Mouse (Mus musculus) heart, postnatal 0 days (tissue): ENCODE data around the gene Ap1g1. TPM values are rescaled to one million over a fixed set of nuclear protein-coding genes. Genes with fewer than 3 reads are reported as not detected.

Source experiments
- ATAC-seq: fragments of 200-750 bp; cut with Nextera tagmentation; 2 replicates; pipeline ENCODE4 v1.8.0; 2017; ENCODE audit warnings: low read depth, moderate number of reproducible peaks, moderate library complexity; ENCODE audit not compliant: insufficient read depth
- DNase-seq: peaks from one replicate; pipeline ENCODE4 v3.0.0-alpha.2; 2016; ENCODE audit warnings: low spot score
- H3K27ac ChIP-seq: fragments of 300-500 bp; sonication (generic); 2 replicates; pipeline ENCODE4 v1.5.1; 2014; ENCODE audit warnings: low read depth, mild to moderate bottlenecking
- H3K27me3 ChIP-seq: fragments of 300-500 bp; sonication (generic); 2 replicates; pipeline ENCODE4 v1.6.1; 2014; ENCODE audit warnings: low read length, mixed read lengths; ENCODE audit not compliant: control insufficient read depth, insufficient read depth
- H3K36me3 ChIP-seq: fragments of 300-500 bp; sonication (generic); replicated peaks from 2 replicates; pipeline ENCODE4 v1.6.1; 2014; ENCODE audit warnings: low read length, mixed read lengths; ENCODE audit not compliant: control insufficient read depth, insufficient read depth
- H3K4me1 ChIP-seq: fragments of 300-500 bp; sonication (generic); 2 replicates; pipeline ENCODE4 v1.6.1; 2014; ENCODE audit warnings: antibody characterized with exemption; ENCODE audit not compliant: control insufficient read depth, insufficient read depth
- H3K4me2 ChIP-seq: fragments of 300-500 bp; sonication (generic); 2 replicates; pipeline ENCODE4 v1.6.1; 2014; ENCODE audit warnings: low read depth, mild to moderate bottlenecking, low read length, moderate library complexity
- H3K4me3 ChIP-seq: fragments of 300-500 bp; sonication (generic); 2 replicates; pipeline ENCODE4 v1.5.1; 2014; ENCODE audit warnings: low read depth, low read length
- H3K9ac ChIP-seq: fragments of 300-500 bp; sonication (generic); replicated peaks from 2 replicates; pipeline ENCODE4 v1.6.1; 2014; ENCODE audit warnings: low read depth, low read length, mixed read lengths
- H3K9me3 ChIP-seq: fragments of 300-500 bp; sonication (generic); replicated peaks from 2 replicates; pipeline ENCODE4 v1.6.1; 2016; ENCODE audit warnings: low read length; ENCODE audit not compliant: control insufficient read depth
- CTCF ChIP-seq: IDR thresholded peaks from 2 replicates; pipeline ENCODE4 v1.5.1; 2016; ENCODE audit warnings: antibody characterized with exemption, control low read depth, low read depth
- EP300 ChIP-seq: IDR thresholded peaks from 2 replicates; pipeline ENCODE4 v1.6.1; 2016; ENCODE audit warnings: antibody characterized with exemption, low read depth
- WGBS: fragments of 180-500 bp; shearing (Covaris S2); extraction: QIAGEN DNeasy Blood & Tissue Kit; methylation state at CpG from one replicate; pipeline ENCODE4 v1.1.7; 2014; 5-methylcytosine and 5-hydroxymethylcytosine counted together
- polyA plus RNA-seq: library from polyadenylated mRNA; unstranded; fragments of >200 nt; fragmentation: Nextera tagmentation; extraction: Ambion mirVana; gene quantifications from 2 replicates; pipeline ENCODE4 v1.2.1, GENCODE M21; 2015
- total RNA-seq: library from RNA; depleted of rRNA; stranded (reverse); fragments of >200 nt; gene quantifications from 2 replicates; pipeline ENCODE4 v1.2.3, GENCODE M21; 2014; ENCODE audit warnings: low replicate concordance

Gene Ap1g1
- total and polyA plus RNA-seq, 2 experiments from 2014 or later, result 14.4 to 24.6 TPM

GRCm38 (mm10) chr8:109790938-109791337 lies 12.6 kb downstream of the Ap1g1 start:
- Histone ChIP-seq H3K4me3 (no peak overlapping the region), H3K4me2 (no peak overlapping the region), H3K27ac (no peak overlapping the region), H3K9me3 (no peaks in the 10 kb centered on the region), H3K4me1 (0 out of 2 replicates have a peak, but pooled peaks cover 6% of the 10 kb centered on the region), H3K36me3 (no peaks in the 10 kb centered on the region), H3K9ac (no peak overlapping the region), H3K27me3 (no peaks in the 10 kb centered on the region)
- no peak for ATAC-seq
- WGBS, result 73% methylated on average over 2 of the region's 2 CpGs
- TF ChIP-seq CTCF (no peak), EP300 (no peak)
- DNase-seq, result no peak

- no peak for ATAC-seq
- WGBS, result 40% methylated on average over 1 of the region's 1 CpGs
- Histone ChIP-seq H3K4me2 (no peak overlapping the region), H3K4me3 (no peak overlapping the region), H3K27me3 (no peaks in the 10 kb centered on the region), H3K4me1 (peaks cover 19% of the 10 kb centered on the region; the same call in 1 of the 2 replicates), H3K9ac (no peak overlapping the region), H3K9me3 (no peaks in the 10 kb centered on the region), H3K27ac (no peak overlapping the region), H3K36me3 (no peaks in the 10 kb centered on the region)
- TF ChIP-seq EP300 (no peak), CTCF (no peak)
- DNase-seq, result no peak
Measured at GRCm38 (mm10) chr8:109795166-109795565, 16.8 kb downstream of the Ap1g1 start.

DNA sequence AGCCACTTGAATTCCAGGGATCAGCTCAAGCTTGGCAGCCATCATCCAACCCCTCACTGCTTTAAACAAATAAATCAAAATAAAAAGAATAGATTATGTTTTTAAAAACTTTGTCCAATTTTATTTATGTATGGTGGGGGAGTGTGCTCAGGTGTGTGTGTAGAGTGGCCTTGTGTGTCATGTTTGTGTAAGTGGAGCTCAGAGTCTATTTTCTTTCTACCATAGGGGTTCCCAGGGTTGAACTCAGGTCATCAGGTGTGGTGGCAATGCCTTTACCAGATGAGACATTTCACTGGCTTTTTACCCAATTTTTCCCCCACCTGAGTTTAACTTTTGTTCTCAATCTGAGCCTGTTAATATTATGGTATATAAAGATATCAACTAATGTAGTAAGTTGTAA lies 20.4 kb downstream of the Ap1g1 start:
- Histone ChIP-seq H3K27ac (no peak overlapping the region), H3K9ac (no peak overlapping the region), H3K4me3 (no peak overlapping the region), H3K27me3 (no peaks in the 10 kb centered on the region), H3K4me2 (no peak overlapping the region), H3K4me1 (peaks cover 13% of the 10 kb centered on the region; the same call in 1 of the 2 replicates), H3K9me3 (no peaks in the 10 kb centered on the region), H3K36me3 (peaks cover 5% of the 10 kb centered on the region)
- no peak for DNase-seq
- no peak for ATAC-seq
- TF ChIP-seq EP300 (no peak), CTCF (no peak)

DNA sequence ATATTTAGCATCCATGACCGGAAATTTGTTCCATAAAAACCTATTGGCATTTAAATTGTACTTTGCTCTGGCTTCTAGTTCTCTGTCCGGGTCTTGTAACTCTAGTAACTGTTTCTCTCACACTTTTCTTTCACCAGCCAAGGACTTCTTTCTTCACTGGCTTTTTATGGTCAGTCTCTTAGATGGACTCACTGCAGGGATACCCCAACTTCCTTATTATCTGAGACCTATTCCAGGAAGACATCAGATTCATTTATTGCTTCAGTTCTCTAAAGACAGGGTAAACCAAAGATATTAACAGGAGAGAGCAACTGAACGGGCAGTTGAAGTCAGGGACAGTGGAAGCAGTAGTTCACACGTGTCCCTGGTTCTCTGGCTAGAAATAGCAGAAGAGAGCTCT lies 20.9 kb downstream of the Ap1g1 start:
- H3K36me3 ChIP-seq, result peaks cover 5% of the 10 kb centered on the region
- 25% methylated on average over 4 of the region's 4 CpGs for WGBS
- no peaks in the 10 kb centered on the region for H3K9me3 ChIP-seq
- H3K4me1 ChIP-seq, result peaks cover 13% of the 10 kb centered on the region; the same call in 1 of the 2 replicates
- no peak overlapping the region for H3K4me3 ChIP-seq
- no peaks in the 10 kb centered on the region for H3K27me3 ChIP-seq
- no peak overlapping the region for H3K4me2 ChIP-seq
- no peak overlapping the region for H3K9ac ChIP-seq
- no peak for ATAC-seq
- H3K27ac ChIP-seq, result no peak overlapping the region
- TF ChIP-seq EP300 (no peak), CTCF (no peak)
- no peak for DNase-seq

DNA sequence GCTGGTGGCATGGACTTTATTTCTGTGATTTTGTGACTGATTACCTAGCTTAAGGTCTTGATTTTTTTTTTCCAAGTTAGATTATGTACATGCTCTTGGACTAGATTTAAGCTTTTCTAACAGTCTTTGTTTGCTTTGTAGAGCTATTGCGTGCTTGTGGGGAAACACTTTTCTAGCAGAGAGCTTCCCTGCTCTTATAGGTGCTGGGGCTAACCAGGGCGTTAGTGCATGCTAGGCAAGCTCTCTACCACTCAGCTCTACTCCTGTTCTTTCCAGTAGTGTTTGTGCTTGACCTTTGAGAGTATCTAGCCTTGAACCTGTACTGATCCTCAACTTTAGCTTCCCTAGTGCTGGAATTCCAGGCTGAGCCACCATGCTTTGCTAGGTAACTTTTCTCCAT lies 22.0 kb downstream of the Ap1g1 start:
- H3K9ac ChIP-seq, result no peak overlapping the region
- H3K27me3 ChIP-seq, result no peaks in the 10 kb centered on the region
- 74% methylated on average over 2 of the region's 2 CpGs for WGBS
- H3K4me2 ChIP-seq, result no peak overlapping the region
- H3K4me1 ChIP-seq, result peaks cover 13% of the 10 kb centered on the region; the same call in 1 of the 2 replicates
- DNase-seq (no peak), ATAC-seq (no peak)
- no peak overlapping the region for H3K4me3 ChIP-seq
- H3K36me3 ChIP-seq, result peaks cover 10% of the 10 kb centered on the region
- H3K27ac ChIP-seq, result no peak overlapping the region
- H3K9me3 ChIP-seq, result no peaks in the 10 kb centered on the region
- TF ChIP-seq CTCF (no peak), EP300 (no peak)

DNA sequence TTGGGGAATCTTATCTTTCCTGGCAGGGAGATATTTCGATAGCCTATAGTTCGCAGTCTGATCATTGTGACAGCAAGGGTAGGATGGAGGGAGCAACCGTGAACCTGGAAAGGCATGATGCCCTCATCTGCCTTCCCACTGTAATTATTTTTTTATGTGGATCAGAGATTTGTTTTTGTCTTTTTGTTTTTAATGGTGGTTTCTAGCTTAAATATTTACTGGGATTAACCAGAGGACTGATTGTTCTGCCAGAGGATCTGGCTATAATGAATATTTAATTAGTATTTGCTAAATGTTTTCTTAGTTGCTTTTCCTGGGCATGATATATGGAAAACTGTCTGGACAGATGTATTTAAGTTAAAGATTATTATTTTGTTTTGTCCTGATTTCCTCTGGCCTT lies 24.9 kb downstream of the Ap1g1 start:
- Histone ChIP-seq H3K9me3 (no peaks in the 10 kb centered on the region), H3K4me2 (no peak overlapping the region), H3K36me3 (peaks cover 10% of the 10 kb centered on the region), H3K9ac (no peak overlapping the region), H3K27me3 (no peaks in the 10 kb centered on the region), H3K27ac (no peak overlapping the region), H3K4me1 (peaks cover 12% of the 10 kb centered on the region; the same call in 1 of the 2 replicates), H3K4me3 (no peak overlapping the region)
- DNase-seq, result no peak
- TF ChIP-seq EP300, result no peak
- no peak for TF ChIP-seq CTCF
- ATAC-seq, result no peak
- 84% methylated on average over 3 of the region's 3 CpGs for WGBS
